Mouse (Mus musculus): ENCODE results near the gene Oas1a. TPM values are rescaled to one million over a fixed set of nuclear protein-coding genes. Genes with fewer than 3 reads are reported as not detected.
A peak's percentile ranks its signal among the peaks of the same experiment; 100 is the strongest.
"Not testable (repeated sequence)": the region's sequence is repeated elsewhere in the genome, so short reads cannot be mapped to it uniquely, and the experiment has no call there.

Gene Oas1a
- polyA plus RNA-seq, 1 experiment: not detected

GRCm38 (mm10) chr5:120933966-120934365 is 26.6 kb upstream of the Oas1a start:
- TF ChIP-seq POLR2A (IDR thresholded peaks at IDR 0.05; ENCODE audit: insufficient read depth, low read length) (no peak), EP300 (IDR thresholded peaks at IDR 0.05; ENCODE audit: insufficient read depth, low read depth, low read length) (no peak), CTCF (IDR thresholded peaks at IDR 0.05; ENCODE audit: low read depth, low read length) (no peak)
- H3K27me3 ChIP-seq (ENCODE audit: control insufficient read depth, insufficient read depth, low read length, poor library complexity, severe bottlenecking): no peaks in the 10 kb centered on the region
- H3K4me3 ChIP-seq (ENCODE audit: low read depth, low read length): no peak overlapping the region
- H3K4me1 ChIP-seq (ENCODE audit: control insufficient read depth, insufficient read depth, low read length): no peaks in the 10 kb centered on the region
- H3K9me3 ChIP-seq (replicated peaks; ENCODE audit: control insufficient read depth, insufficient read depth, low read length, poor library complexity, severe bottlenecking): no peaks in the 10 kb centered on the region; the same call in 1 of the 2 replicates
- no peak overlapping the region for H3K9ac ChIP-seq (ENCODE audit: low read depth, poor library complexity, severe bottlenecking)
- no peak overlapping the region for H3K27ac ChIP-seq (ENCODE audit: insufficient read depth, low read length)
- H3K36me3 ChIP-seq (ENCODE audit: control insufficient read depth, insufficient read depth, low read length, poor library complexity, severe bottlenecking): no peaks in the 10 kb centered on the region

GRCm38 (mm10) chr5:120927036-120927435 is 19.7 kb upstream of the Oas1a start:
- no peaks in the 10 kb centered on the region for H3K27me3 ChIP-seq (ENCODE audit: control insufficient read depth, insufficient read depth, low read length, poor library complexity, severe bottlenecking)
- H3K9ac ChIP-seq (ENCODE audit: low read depth, poor library complexity, severe bottlenecking): no peak overlapping the region
- H3K36me3 ChIP-seq (ENCODE audit: control insufficient read depth, insufficient read depth, low read length, poor library complexity, severe bottlenecking): no peaks in the 10 kb centered on the region
- no peaks in the 10 kb centered on the region; the same call in 1 of the 2 replicates for H3K9me3 ChIP-seq (replicated peaks; ENCODE audit: control insufficient read depth, insufficient read depth, low read length, poor library complexity, severe bottlenecking)
- H3K27ac ChIP-seq (ENCODE audit: insufficient read depth, low read length): no peak overlapping the region
- H3K4me1 ChIP-seq (ENCODE audit: control insufficient read depth, insufficient read depth, low read length): no peaks in the 10 kb centered on the region
- no peak overlapping the region for H3K4me3 ChIP-seq (ENCODE audit: low read depth, low read length)
- TF ChIP-seq EP300 (IDR thresholded peaks at IDR 0.05; ENCODE audit: insufficient read depth, low read depth, low read length) (no peak), POLR2A (IDR thresholded peaks at IDR 0.05; ENCODE audit: insufficient read depth, low read length) (no peak), CTCF (IDR thresholded peaks at IDR 0.05; ENCODE audit: low read depth, low read length) (peak; percentile 55)

- not testable (repeated sequence) for H3K4me1 ChIP-seq (ENCODE audit: control insufficient read depth, insufficient read depth, low read length); H3K9ac ChIP-seq (ENCODE audit: low read depth, poor library complexity, severe bottlenecking); H3K36me3 ChIP-seq (ENCODE audit: control insufficient read depth, insufficient read depth, low read length, poor library complexity, severe bottlenecking); H3K27ac ChIP-seq (ENCODE audit: insufficient read depth, low read length); H3K4me3 ChIP-seq (ENCODE audit: low read depth, low read length); H3K27me3 ChIP-seq (ENCODE audit: control insufficient read depth, insufficient read depth, low read length, poor library complexity, severe bottlenecking); H3K9me3 ChIP-seq (replicated peaks; ENCODE audit: control insufficient read depth, insufficient read depth, low read length, poor library complexity, severe bottlenecking)
These were observed 19.0 kb upstream of the Oas1a start for GRCm38 (mm10) chr5:120926311-120926710.

GRCm38 (mm10) chr5:120924520-120924919 is 17.2 kb upstream of the Oas1a start:
- not testable (repeated sequence) for H3K4me3 ChIP-seq (ENCODE audit: low read depth, low read length); H3K27me3 ChIP-seq (ENCODE audit: control insufficient read depth, insufficient read depth, low read length, poor library complexity, severe bottlenecking); H3K9ac ChIP-seq (ENCODE audit: low read depth, poor library complexity, severe bottlenecking); H3K27ac ChIP-seq (ENCODE audit: insufficient read depth, low read length); H3K9me3 ChIP-seq (replicated peaks; ENCODE audit: control insufficient read depth, insufficient read depth, low read length, poor library complexity, severe bottlenecking); H3K36me3 ChIP-seq (ENCODE audit: control insufficient read depth, insufficient read depth, low read length, poor library complexity, severe bottlenecking); H3K4me1 ChIP-seq (ENCODE audit: control insufficient read depth, insufficient read depth, low read length)

GRCm38 (mm10) chr5:120923969-120924368 is 16.6 kb upstream of the Oas1a start:
- Histone ChIP-seq H3K4me1 (ENCODE audit: control insufficient read depth, insufficient read depth, low read length) (no peaks in the 10 kb centered on the region), H3K4me3 (ENCODE audit: low read depth, low read length) (no peak overlapping the region), H3K36me3 (ENCODE audit: control insufficient read depth, insufficient read depth, low read length, poor library complexity, severe bottlenecking) (no peaks in the 10 kb centered on the region), H3K9ac (ENCODE audit: low read depth, poor library complexity, severe bottlenecking) (no peak overlapping the region), H3K27me3 (ENCODE audit: control insufficient read depth, insufficient read depth, low read length, poor library complexity, severe bottlenecking) (no peaks in the 10 kb centered on the region), H3K9me3 (replicated peaks; ENCODE audit: control insufficient read depth, insufficient read depth, low read length, poor library complexity, severe bottlenecking) (no peaks in the 10 kb centered on the region), H3K27ac (ENCODE audit: insufficient read depth, low read length) (no peak overlapping the region)
- no peak for TF ChIP-seq POLR2A (IDR thresholded peaks at IDR 0.05; ENCODE audit: insufficient read depth, low read length)
- TF ChIP-seq CTCF (IDR thresholded peaks at IDR 0.05; ENCODE audit: low read depth, low read length): no peak
- no peak for TF ChIP-seq EP300 (IDR thresholded peaks at IDR 0.05; ENCODE audit: insufficient read depth, low read depth, low read length)

- Histone ChIP-seq H3K9ac (ENCODE audit: low read depth, poor library complexity, severe bottlenecking) (no peak overlapping the region), H3K4me3 (ENCODE audit: low read depth, low read length) (no peak overlapping the region), H3K27ac (ENCODE audit: insufficient read depth, low read length) (no peak overlapping the region), H3K4me1 (ENCODE audit: control insufficient read depth, insufficient read depth, low read length) (no peaks in the 10 kb centered on the region), H3K36me3 (ENCODE audit: control insufficient read depth, insufficient read depth, low read length, poor library complexity, severe bottlenecking) (no peaks in the 10 kb centered on the region), H3K27me3 (ENCODE audit: control insufficient read depth, insufficient read depth, low read length, poor library complexity, severe bottlenecking) (no peaks in the 10 kb centered on the region), H3K9me3 (replicated peaks; ENCODE audit: control insufficient read depth, insufficient read depth, low read length, poor library complexity, severe bottlenecking) (no peaks in the 10 kb centered on the region)
- TF ChIP-seq POLR2A (IDR thresholded peaks at IDR 0.05; ENCODE audit: insufficient read depth, low read length): no peak
- no peak for TF ChIP-seq EP300 (IDR thresholded peaks at IDR 0.05; ENCODE audit: insufficient read depth, low read depth, low read length)
- no peak for TF ChIP-seq CTCF (IDR thresholded peaks at IDR 0.05; ENCODE audit: low read depth, low read length)
These were observed 13.0 kb upstream of the Oas1a start for GRCm38 (mm10) chr5:120920296-120920695.

GRCm38 (mm10) chr5:120919156-120919935 is 12.0 kb upstream of the Oas1a start:
- H3K4me3 ChIP-seq (ENCODE audit: low read depth, low read length); H3K36me3 ChIP-seq (ENCODE audit: control insufficient read depth, insufficient read depth, low read length, poor library complexity, severe bottlenecking); H3K27ac ChIP-seq (ENCODE audit: insufficient read depth, low read length); H3K9ac ChIP-seq (ENCODE audit: low read depth, poor library complexity, severe bottlenecking); H3K9me3 ChIP-seq (replicated peaks; ENCODE audit: control insufficient read depth, insufficient read depth, low read length, poor library complexity, severe bottlenecking); H3K27me3 ChIP-seq (ENCODE audit: control insufficient read depth, insufficient read depth, low read length, poor library complexity, severe bottlenecking); H3K4me1 ChIP-seq (ENCODE audit: control insufficient read depth, insufficient read depth, low read length): not testable (repeated sequence)

GRCm38 (mm10) chr5:120914204-120914603 is 6.9 kb upstream of the Oas1a start, which contains the start of gene Oas1d:
TSS of gene Oas1d (plus strand) at chr5:120914536.
- not testable (repeated sequence) for H3K4me3 ChIP-seq (ENCODE audit: low read depth, low read length); H3K27ac ChIP-seq (ENCODE audit: insufficient read depth, low read length); H3K9me3 ChIP-seq (replicated peaks; ENCODE audit: control insufficient read depth, insufficient read depth, low read length, poor library complexity, severe bottlenecking); H3K4me1 ChIP-seq (ENCODE audit: control insufficient read depth, insufficient read depth, low read length); H3K9ac ChIP-seq (ENCODE audit: low read depth, poor library complexity, severe bottlenecking); H3K36me3 ChIP-seq (ENCODE audit: control insufficient read depth, insufficient read depth, low read length, poor library complexity, severe bottlenecking); H3K27me3 ChIP-seq (ENCODE audit: control insufficient read depth, insufficient read depth, low read length, poor library complexity, severe bottlenecking)
